Mouse (Mus musculus) kidney, adult 2 months (tissue): ENCODE measurements at regions not wholly inside any gene's neighbourhood (a gene's known extent, or its start where the extent isn't known, plus 50 kb on each side); places are given as distances from the start of the nearest gene placed in this dataset.

ENCODE experiments used
- CTCF ChIP-seq: fragments of 200-500 bp; conservative IDR thresholded peaks from 2 replicates; pipeline ENCODE4 v1.5.1; 2011; ENCODE audit warnings: low read depth, mild to moderate bottlenecking, control low read depth, low read length, moderate library complexity, mixed read lengths; ENCODE audit not compliant: insufficient read depth, insufficient read length
- POLR2A ChIP-seq: fragments of 200-500 bp; IDR thresholded peaks from one replicate; pipeline ENCODE4 v1.6.1; 2011; ENCODE audit warnings: low read depth, low read length, control low read depth

GRCm38 (mm10) chr2:180843669-180844068 is 67.0 kb upstream of the Bhlhe23 start:
- TF ChIP-seq POLR2A, result no peak
- no peak for TF ChIP-seq CTCF
